Mouse (Mus musculus) liver, embryonic 14.5 days (tissue): ENCODE results near the gene Sgtb.

Experiments
- CTCF ChIP-seq: IDR thresholded peaks from 2 replicates; pipeline ENCODE4 v1.5.1; 2016; ENCODE audit warnings: antibody characterized with exemption, low read depth, control low read depth
- EP300 ChIP-seq: IDR thresholded peaks from 2 replicates; pipeline ENCODE4 v1.6.1; 2016; ENCODE audit warnings: antibody characterized with exemption, low read depth

GRCm38 (mm10) chr13:104155686-104156085 is 46.1 kb downstream of the Sgtb start:
- TF ChIP-seq CTCF, result no peak
- TF ChIP-seq EP300, result no peak
